Mouse (Mus musculus) left cerebral cortex, adult 9 months (tissue): ENCODE measurements at regions not wholly inside any gene's neighbourhood (a gene's known extent, or its start where the extent isn't known, plus 50 kb on each side); places are given as distances from the start of the nearest gene placed in this dataset.

Experiments used
- DNase-seq, 2 experiments: peaks; one replicate each; pipeline ENCODE4 v3.0.0; 2022; ENCODE audit warnings: low spot score in 2 of 2

DNA sequence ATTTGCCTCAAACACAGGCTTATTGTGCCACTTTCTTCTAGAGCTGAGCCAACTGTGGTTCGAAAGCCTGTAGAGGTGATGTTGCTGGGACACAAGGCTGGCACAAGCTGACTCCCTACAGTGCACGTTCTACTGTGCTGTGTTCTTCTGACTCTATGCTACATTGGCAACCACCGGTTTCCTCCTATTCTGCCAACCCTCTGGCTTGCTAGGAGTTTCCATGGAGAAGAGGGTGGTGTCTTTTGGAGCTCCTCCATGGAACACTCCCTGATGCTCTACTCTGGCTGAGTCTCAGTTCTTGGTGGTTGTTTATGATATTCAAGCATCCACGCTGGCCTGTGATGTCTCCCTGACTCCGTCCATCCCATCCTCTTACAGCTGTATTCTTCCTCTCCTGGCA is 124.9 kb upstream of the Nmur2 start:
- peak in 1 of 2 experiments; percentile 46 for DNase-seq

DNA sequence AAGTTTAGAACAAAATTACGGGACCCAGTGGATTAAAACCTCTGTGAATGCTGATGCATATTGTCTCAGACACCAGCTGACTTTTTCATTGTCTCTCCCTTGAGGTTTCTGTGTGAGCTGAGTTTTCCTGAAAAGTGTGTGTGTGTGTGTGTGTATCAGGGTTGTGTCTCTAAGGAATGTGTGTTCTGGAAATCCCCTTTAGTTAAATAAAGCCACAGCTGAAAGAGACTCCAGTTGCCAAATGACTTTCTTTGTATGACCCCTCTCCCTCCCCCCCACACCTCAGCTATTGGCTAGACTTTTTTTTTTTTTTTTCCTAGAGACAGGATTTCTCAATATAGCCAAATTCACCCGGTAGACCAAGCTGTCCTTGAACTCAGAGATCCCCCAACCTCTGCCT is 119.5 kb upstream of the Nmur2 start:
- no peak for DNase-seq

DNA sequence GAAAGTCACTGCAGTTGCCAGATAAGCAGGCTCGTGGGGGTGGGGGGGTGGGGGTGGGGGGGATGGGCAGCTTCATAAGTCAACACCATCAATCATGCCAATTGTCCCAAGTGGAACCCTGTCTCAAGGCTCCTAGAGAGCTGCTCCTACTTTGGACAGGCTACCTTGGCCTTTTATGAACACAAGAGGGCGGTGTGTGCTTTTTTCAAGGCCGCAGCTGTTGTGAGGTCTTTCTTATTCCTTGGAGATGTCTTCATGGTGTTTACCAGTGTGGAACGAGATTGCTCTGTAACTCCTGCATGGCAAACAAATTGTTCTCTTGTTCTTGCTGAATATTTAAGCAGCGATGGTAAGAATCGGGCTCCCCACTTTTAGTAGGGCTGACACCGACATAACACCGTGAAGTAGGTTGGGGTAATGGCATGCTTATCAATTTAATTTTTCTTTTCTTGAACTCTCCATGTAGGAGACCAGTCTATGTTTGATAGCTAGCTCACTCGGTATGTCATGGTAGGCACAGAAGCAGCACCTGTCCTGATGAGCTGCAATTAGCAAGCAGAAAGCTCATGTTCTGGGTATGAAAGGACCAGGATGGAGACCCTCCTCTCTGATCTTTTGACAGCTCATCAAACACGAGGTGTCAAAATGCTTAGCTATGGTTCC is 118.7 kb upstream of the Nmur2 start:
- peak; percentile 22 to 66 for DNase-seq

DNA sequence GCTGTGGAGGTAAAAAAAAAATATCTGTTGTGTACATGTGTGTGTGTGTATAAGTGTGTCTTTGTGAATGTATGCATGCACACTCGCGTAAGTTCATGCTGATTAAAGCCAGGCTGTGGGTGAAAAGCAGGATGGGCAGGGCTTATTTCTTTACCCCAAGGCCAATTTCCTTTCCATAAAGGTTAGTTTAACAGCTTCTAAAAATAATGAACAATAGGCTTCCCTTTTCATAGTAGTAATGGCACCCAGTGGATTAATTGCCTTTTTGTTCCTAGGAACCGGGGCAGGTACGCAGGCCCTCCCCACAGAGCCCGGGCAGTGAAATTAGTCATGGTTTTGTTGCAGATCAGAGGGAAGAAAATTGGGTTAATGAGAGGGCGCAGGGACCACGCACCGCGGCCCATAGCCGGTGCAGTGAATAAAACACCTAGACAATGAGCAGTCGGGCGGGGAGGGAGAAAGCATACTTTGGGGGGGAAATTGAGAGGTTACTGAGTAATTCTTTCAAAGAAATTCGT is 110.1 kb upstream of the Nmur2 start:
- DNase-seq = no peak

DNA sequence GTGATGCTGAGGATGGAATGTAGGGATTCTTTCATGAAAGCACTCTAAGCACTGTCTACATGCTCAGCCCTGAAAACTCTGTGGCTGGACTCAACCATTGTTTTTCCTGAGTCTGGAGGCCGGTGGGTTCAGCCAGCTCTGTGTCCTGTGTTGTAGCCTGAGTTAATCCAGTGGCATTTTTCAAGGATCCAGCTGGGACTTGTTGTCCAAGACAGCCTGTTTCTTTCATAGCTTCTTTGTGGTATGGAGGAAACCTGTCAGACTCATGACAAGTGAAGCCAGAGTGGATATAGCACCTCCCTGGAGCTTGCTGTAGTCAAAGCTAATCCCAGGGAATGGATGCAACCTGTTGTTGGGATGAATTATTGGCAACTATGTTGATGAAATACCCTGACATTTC is 108.9 kb upstream of the Nmur2 start:
- no peak for DNase-seq

DNA sequence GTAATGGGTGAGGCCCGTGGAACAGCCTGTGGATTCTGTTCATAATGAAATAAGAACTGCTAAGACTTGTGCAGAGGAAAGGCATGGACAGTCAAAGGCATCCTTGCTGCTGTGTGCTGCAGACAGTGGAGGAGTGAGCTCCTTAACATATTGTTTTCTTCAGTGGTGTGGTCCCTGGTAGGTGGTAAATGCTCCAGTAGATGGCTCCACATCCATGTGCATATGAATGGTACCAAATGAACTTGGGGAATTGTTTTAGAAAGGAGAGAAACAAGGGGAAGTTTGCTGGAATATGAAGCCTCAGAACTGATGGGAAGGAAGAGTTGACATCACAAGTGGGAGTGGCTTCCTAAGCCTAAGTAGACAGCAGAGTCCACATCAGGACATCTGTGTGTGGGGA is 108.1 kb upstream of the Nmur2 start:
- peak in 1 of 2 experiments; percentile 24 for DNase-seq

DNA sequence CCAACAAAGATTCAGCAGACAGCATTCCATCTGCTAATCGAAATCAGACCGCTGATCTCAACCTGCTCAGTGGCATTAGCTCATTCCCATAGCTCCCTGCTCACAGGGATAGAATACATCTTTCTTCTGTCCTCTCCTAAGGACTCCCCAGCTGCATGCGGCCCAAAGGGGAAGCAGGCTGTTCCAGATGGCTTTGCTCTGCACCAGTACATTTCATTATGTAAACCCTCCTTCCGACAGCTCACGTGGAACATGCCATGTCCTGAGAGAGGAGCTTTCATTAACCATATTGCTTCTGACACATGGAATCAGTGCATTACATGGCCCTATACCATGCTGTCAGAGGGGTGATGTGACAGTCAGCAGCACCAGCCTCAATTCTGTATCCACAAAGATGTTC is 105.9 kb upstream of the Nmur2 start:
- DNase-seq = no peak

DNA sequence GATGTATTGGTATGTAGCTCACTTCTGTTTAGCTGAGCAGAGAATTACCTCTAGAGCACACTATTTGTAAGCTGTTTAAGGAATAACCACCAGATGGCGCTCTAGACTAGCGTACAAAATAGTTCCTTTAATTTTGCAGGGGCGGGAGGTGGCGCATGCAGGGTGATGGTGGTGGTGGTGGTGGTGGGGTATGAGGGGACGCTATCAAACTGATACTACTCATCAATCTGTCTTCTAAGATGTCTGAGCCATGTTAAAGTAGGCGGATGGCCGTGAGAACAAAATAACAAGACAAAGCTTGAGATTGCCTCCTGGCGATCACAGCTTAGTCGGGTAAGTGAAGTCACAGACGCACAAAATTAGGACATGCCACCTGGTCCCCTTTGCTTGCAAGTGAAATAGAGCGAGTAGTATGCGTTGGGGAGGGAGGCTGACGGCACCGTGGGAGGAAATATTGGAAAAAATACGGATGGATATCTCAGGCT is 90.6 kb upstream of the Nmur2 start:
- DNase-seq = peak; percentile 10 to 59

DNA sequence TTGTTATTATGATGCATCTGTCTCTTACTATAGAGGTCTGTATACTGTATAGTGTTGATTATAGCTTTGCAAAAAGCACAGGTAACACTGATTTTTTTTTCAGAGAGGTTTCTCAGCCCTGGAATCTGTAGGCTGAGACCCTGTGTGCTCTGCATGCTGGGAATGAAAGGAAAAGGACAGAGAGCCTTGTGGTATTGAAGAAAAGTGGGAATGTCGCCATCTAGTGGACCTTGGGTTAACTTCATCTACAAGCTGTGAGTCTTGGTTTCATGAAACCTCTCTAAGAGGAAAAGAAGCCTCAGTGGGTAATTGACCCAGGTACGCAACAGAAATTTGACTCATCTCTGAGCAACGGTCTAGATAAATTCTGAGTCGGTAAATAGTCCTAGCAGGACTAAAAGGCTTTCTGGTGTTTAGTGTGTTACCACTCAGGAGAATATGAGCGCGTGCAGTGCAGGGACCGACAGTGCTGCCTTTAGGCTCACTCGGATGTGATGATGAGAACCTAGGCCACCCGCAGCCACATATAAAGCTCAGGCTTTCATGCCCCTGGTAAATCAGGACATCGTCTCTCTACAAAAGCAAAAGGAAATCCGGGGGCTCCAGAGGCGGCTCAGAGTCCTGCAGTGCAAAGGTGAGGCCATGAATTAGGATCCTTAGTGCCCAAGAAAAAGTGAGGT is 75.9 kb upstream of the Nmur2 start:
- peak in 1 of 2 experiments; percentile 62 for DNase-seq

DNA sequence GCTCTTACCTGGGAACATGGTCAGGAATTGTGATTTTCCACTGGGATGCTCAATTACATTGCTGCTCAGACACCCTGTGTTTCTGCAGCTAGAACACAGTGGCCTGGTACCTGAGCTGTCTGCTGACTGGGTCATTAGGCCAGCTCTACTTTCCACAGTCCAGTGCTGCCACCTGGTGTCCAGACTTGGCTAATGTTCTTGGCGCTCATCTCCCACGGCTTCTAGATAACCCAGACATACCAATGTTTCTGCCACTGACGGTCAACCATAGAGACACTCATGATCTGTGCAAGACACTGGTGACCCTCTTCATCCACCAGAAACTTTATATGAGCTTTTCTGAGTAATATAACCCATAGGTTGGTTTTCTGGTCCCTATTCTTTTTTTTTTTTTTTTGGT is 67.1 kb upstream of the Nmur2 start:
- peak in 1 of 2 experiments; percentile 76 for DNase-seq

DNA sequence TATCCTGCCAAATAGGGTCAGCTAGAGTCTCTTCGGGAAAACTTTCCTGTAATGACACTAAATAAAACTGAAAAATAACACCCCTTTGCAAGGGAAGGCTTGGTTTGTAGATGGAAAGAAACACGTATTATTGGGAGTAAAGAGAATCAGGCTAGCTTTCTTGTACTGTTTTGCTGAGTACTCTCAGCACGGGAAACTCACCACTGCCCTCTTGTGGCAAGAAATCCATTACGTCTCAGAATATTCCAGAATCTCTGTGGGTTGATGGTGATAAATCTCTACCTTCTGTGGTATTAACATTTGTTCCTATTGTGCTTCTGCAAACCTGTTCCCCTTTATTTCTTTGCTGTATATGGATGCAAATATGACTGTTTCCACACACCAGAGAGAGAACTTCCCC is 64.8 kb upstream of the Nmur2 start:
- DNase-seq = peak in 1 of 2 experiments; percentile 76

DNA sequence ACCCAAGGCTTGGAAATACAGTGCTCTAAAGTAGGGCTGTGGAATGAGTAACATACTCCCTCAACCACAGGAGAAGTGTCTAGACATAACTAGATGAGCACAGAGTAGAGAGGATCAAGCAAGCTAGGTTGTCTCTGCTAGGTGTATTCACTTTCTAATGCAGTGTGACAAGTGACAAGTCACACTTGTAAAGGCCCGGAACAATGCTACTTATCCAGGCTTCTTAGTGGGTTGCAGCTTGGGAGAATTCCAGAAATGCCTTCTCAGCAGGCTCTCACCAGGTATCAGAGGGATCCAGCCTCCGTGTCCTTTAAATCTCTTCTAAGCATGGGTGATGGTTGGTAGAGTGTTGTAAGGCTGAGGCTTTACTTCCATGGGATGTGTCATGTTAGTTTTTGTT is 52.1 kb upstream of the Nmur2 start:
- no peak for DNase-seq
